Mouse (Mus musculus): ENCODE measurements around the gene Ip6k3. TPM values are rescaled to one million over a fixed set of nuclear protein-coding genes. Genes with fewer than 3 reads are reported as not detected.

Ip6k3 gene
- polyA plus RNA-seq, 1 experiment from 2014 or later = 0.25 TPM

DNA sequence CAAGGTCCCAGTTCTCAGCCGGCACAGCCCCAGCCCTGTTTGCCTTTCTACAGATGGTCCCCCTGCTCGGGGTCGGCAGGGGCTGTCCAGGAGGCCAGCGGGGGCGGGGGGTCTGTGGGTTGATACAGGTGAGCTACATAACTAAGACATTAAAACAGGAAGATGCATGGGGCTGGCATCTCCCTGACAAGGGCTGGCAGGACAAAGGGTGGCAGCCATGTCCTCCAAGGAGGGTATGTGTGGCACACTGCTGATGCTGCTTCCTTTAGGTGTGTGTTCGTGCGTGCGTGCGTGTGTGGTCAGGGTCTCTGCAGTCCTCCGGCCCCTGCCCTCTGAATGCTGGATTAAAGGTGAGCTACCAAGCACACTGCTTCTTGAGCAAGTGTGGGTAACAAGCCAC is 40.6 kb downstream of the Ip6k3 start:
- DNase-seq (ENCODE audit: low spot score) = no peak
- Histone ChIP-seq H3K4me2 (ENCODE audit: low read depth) (no peak overlapping the region), H3K36me3 (ENCODE audit: control insufficient read depth, insufficient read depth, low read length) (peaks cover 4% of the 10 kb centered on the region; the same call in 1 of the 2 replicates), H3K4me3 (ENCODE audit: low read depth, low read length) (no peak overlapping the region), H3K9ac (ENCODE audit: low read length) (no peak overlapping the region), H3K9me3 (ENCODE audit: control insufficient read depth, low read length) (no peaks in the 10 kb centered on the region), H3K27ac (ENCODE audit: low read depth, low read length) (no peak overlapping the region), H3K27me3 (ENCODE audit: control insufficient read depth, insufficient read depth, low read length) (no peaks in the 10 kb centered on the region), H3K4me1 (ENCODE audit: control insufficient read depth, insufficient read depth, low read length) (peaks cover 12% of the 10 kb centered on the region; the same call in 1 of the 2 replicates)
- no peak for ATAC-seq (ENCODE audit: insufficient read depth, low FRiP score, low TSS enrichment)
- WGBS = 89% methylated on average over 10 of the region's 10 CpGs

DNA sequence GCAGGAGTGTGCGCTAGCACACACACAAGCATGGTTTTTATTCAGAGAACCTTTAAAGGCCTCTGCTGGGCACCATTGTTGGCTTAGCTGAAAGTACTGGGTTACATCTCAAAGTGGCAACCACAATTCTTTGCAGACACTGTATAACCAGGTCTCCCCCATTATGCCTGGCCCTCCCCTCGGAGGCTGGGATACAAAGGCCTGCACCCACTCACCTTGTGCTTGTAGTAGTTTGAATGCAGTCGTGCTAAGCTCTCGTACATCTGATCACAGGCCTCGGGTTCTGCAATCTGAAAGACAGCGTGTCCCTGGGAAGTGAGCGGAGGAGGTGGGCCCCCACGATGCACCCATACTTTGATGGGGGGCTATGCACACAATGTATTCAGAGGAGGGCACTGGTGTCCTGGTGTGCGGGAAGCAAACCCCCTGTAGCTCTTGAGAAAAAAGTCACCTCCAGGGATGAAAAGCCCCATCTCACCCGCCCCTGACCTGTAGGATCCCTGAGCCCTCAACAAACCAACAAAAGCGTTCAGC is 41.9 kb downstream of the Ip6k3 start:
- no peak overlapping the region for H3K9ac ChIP-seq (ENCODE audit: low read length)
- DNase-seq (ENCODE audit: low spot score) = no peak

DNA sequence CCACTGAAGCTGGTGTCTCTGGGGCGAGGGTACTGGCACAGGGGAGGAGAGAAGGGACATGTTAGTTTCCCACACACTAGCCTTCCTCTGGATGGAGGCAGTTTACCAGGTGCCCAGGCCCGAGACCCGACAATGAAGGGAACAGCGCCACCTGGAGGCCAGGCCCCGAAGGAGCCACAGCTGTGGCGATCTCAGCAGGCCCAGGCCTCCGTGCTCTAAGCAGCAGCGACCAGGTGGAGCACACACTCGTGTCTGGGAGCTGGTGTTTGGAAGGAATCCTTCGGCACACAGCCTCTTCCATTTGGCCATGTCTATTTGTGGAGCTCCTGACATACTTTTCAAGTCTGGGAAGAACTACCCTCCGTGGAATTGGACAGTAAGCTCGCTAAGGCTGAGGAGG is 42.4 kb downstream of the Ip6k3 start:
- peaks cover 10% of the 10 kb centered on the region for H3K4me1 ChIP-seq (ENCODE audit: control insufficient read depth, insufficient read depth, low read length)
- WGBS = 30% methylated on average over 12 of the region's 12 CpGs
- ATAC-seq (ENCODE audit: insufficient read depth, low FRiP score, low TSS enrichment) = no peak

More for the DNA sequence above, 41.9 kb downstream of the Ip6k3 start:
- H3K4me2 ChIP-seq (ENCODE audit: low read depth) = no peak overlapping the region
- H3K36me3 ChIP-seq (ENCODE audit: control insufficient read depth, insufficient read depth, low read length) = peaks cover 4% of the 10 kb centered on the region
- no peak overlapping the region for H3K27ac ChIP-seq (ENCODE audit: low read depth, low read length)
- ATAC-seq (ENCODE audit: insufficient read depth, low FRiP score, low TSS enrichment) = no peak
- no peaks in the 10 kb centered on the region for H3K9me3 ChIP-seq (ENCODE audit: control insufficient read depth, low read length)
- H3K4me3 ChIP-seq (ENCODE audit: low read depth, low read length) = no peak overlapping the region
- peaks cover 12% of the 10 kb centered on the region for H3K4me1 ChIP-seq (ENCODE audit: control insufficient read depth, insufficient read depth, low read length)
- 89% methylated on average over 11 of the region's 11 CpGs for WGBS
- H3K27me3 ChIP-seq (ENCODE audit: control insufficient read depth, insufficient read depth, low read length) = no peaks in the 10 kb centered on the region

DNA sequence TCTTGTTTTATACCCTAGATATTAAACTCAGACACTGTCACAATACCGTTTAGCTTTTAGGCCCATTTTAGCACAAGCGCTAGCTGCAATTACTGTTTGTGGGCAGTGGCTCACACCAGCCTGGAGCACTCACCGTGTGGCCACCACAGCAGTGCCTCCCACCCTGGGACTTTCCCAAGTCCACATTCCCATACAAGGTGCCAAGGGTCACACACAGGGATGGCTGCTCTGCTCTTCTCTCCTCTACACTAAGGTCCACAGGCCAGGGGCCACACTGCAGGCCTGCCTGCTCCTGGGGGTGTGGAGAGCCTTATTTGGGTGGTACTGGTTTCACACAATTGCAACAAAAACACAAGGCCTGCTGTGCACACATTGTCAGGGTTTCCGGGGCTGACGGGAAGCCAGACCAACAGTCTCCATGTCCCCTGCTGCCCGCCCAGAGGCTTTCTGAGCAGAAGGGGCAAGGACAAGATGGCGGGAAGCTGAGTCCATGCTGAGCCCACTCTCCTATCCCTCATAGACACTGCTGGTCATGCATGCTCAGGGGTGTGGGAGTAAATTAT is 43.7 kb downstream of the Ip6k3 start:
- Histone ChIP-seq H3K36me3 (ENCODE audit: control insufficient read depth, insufficient read depth, low read length) (peaks cover 4% of the 10 kb centered on the region), H3K4me3 (ENCODE audit: low read depth, low read length) (no peak overlapping the region), H3K9ac (ENCODE audit: low read length) (no peak overlapping the region; the same call in 1 of the 2 replicates), H3K27me3 (ENCODE audit: control insufficient read depth, insufficient read depth, low read length) (no peaks in the 10 kb centered on the region), H3K4me1 (ENCODE audit: control insufficient read depth, insufficient read depth, low read length) (peaks cover 16% of the 10 kb centered on the region), H3K27ac (ENCODE audit: low read depth, low read length) (no peak overlapping the region), H3K9me3 (ENCODE audit: control insufficient read depth, low read length) (no peaks in the 10 kb centered on the region), H3K4me2 (ENCODE audit: low read depth) (no peak overlapping the region; the same call in 1 of the 2 replicates)
- ATAC-seq (ENCODE audit: insufficient read depth, low FRiP score, low TSS enrichment) (no peak), DNase-seq (ENCODE audit: low spot score) (no peak)
- 92% methylated on average over 7 of the region's 7 CpGs for WGBS

More for the DNA sequence above, 42.4 kb downstream of the Ip6k3 start:
- H3K27me3 ChIP-seq (ENCODE audit: control insufficient read depth, insufficient read depth, low read length) = no peaks in the 10 kb centered on the region
- peaks cover 4% of the 10 kb centered on the region for H3K36me3 ChIP-seq (ENCODE audit: control insufficient read depth, insufficient read depth, low read length)
- H3K27ac ChIP-seq (ENCODE audit: low read depth, low read length) = no peak overlapping the region
- peak; percentile 75 for DNase-seq (ENCODE audit: low spot score)
- H3K9me3 ChIP-seq (ENCODE audit: control insufficient read depth, low read length) = no peaks in the 10 kb centered on the region
- H3K4me2 ChIP-seq (ENCODE audit: low read depth) = no peak overlapping the region
- no peak overlapping the region for H3K4me3 ChIP-seq (ENCODE audit: low read depth, low read length)
- no peak overlapping the region for H3K9ac ChIP-seq (ENCODE audit: low read length)

DNA sequence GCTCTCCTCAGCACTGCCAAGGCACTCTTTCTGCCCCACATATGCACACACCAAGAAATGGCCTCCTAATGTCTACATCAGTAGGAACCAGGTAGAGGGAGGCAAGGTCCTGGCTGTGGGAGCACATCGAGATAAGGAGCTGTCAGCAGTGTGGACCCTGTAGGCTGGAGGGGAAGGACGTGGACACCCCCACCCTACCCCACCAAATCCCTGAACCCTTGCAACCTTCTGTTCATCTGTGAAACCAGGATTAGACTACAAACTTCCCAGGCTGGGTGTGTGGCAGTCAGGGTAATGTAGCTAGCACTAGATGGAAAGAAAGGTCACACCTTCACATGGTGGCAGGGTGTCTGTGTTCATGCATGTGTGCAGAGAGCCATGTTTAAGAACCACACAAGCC is 44.5 kb downstream of the Ip6k3 start:
- 85% methylated on average over 2 of the region's 2 CpGs for WGBS

DNA sequence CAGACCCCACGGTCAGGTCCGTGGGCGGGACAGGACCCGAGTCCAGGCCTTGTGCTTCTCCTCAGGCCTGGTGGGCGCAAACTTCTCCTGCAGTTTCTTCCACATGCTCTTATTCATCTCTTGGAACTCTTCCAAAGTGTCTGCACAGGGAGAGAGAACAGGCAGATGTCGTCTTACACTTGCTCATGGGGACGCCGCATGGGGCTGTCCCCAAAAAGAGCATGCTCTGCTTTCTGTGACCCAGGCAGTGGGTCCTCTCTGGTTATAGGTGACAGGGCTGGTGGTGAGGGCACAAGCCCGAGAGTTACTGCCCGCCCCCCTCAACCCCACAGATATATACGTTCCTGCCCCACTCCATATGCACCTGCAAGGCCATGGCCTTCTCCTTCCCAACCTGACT is 44.9 kb downstream of the Ip6k3 start:
- H3K36me3 ChIP-seq (ENCODE audit: control insufficient read depth, insufficient read depth, low read length) = peaks cover 4% of the 10 kb centered on the region
- no peak overlapping the region for H3K9ac ChIP-seq (ENCODE audit: low read length)
- no peak for DNase-seq (ENCODE audit: low spot score)
- ATAC-seq (ENCODE audit: insufficient read depth, low FRiP score, low TSS enrichment) = no peak
- no peaks in the 10 kb centered on the region for H3K9me3 ChIP-seq (ENCODE audit: control insufficient read depth, low read length)
- no peak overlapping the region for H3K4me3 ChIP-seq (ENCODE audit: low read depth, low read length)
- no peaks in the 10 kb centered on the region for H3K27me3 ChIP-seq (ENCODE audit: control insufficient read depth, insufficient read depth, low read length)
- no peak overlapping the region for H3K27ac ChIP-seq (ENCODE audit: low read depth, low read length)
- WGBS = 92% methylated on average over 11 of the region's 11 CpGs
- H3K4me2 ChIP-seq (ENCODE audit: low read depth) = no peak overlapping the region
- peaks cover 16% of the 10 kb centered on the region for H3K4me1 ChIP-seq (ENCODE audit: control insufficient read depth, insufficient read depth, low read length)

More for the DNA sequence above, 44.5 kb downstream of the Ip6k3 start:
- Histone ChIP-seq H3K27ac (ENCODE audit: low read depth, low read length) (no peak overlapping the region), H3K4me1 (ENCODE audit: control insufficient read depth, insufficient read depth, low read length) (peaks cover 16% of the 10 kb centered on the region), H3K36me3 (ENCODE audit: control insufficient read depth, insufficient read depth, low read length) (peaks cover 4% of the 10 kb centered on the region), H3K9me3 (ENCODE audit: control insufficient read depth, low read length) (no peaks in the 10 kb centered on the region), H3K4me2 (ENCODE audit: low read depth) (no peak overlapping the region), H3K4me3 (ENCODE audit: low read depth, low read length) (no peak overlapping the region), H3K9ac (ENCODE audit: low read length) (no peak overlapping the region), H3K27me3 (ENCODE audit: control insufficient read depth, insufficient read depth, low read length) (no peaks in the 10 kb centered on the region)
- DNase-seq (ENCODE audit: low spot score) = no peak
- ATAC-seq (ENCODE audit: insufficient read depth, low FRiP score, low TSS enrichment) = no peak

DNA sequence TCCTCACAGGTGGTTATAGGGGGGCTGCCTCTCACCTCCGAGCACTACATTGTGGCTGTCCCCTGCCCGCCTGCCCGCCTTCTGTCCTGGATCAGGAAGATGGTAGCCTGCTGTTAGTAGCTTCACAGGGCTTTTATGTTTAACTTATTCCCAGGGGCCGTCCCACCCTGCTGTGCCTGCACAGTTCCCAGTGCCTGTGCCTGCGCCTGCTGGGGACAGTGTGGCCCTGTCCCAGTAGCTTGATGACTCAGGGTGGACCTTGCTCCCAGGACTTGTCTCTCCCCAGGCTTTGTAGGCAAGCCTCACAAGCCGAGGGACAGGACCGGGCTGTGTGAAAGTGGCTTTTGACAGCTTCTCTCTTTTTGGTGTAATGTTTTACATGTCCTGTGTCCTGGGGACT is 45.8 kb downstream of the Ip6k3 start:
- Histone ChIP-seq H3K9ac (ENCODE audit: low read length) (no peak overlapping the region), H3K36me3 (ENCODE audit: control insufficient read depth, insufficient read depth, low read length) (peaks cover 4% of the 10 kb centered on the region), H3K27me3 (ENCODE audit: control insufficient read depth, insufficient read depth, low read length) (no peaks in the 10 kb centered on the region), H3K4me2 (ENCODE audit: low read depth) (no peak overlapping the region), H3K4me1 (ENCODE audit: control insufficient read depth, insufficient read depth, low read length) (peaks cover 16% of the 10 kb centered on the region), H3K4me3 (ENCODE audit: low read depth, low read length) (no peak overlapping the region), H3K27ac (ENCODE audit: low read depth, low read length) (no peak overlapping the region), H3K9me3 (ENCODE audit: control insufficient read depth, low read length) (no peaks in the 10 kb centered on the region)
- DNase-seq (ENCODE audit: low spot score) = no peak
- 69% methylated on average over 7 of the region's 7 CpGs for WGBS
- ATAC-seq (ENCODE audit: insufficient read depth, low FRiP score, low TSS enrichment) = no peak

DNA sequence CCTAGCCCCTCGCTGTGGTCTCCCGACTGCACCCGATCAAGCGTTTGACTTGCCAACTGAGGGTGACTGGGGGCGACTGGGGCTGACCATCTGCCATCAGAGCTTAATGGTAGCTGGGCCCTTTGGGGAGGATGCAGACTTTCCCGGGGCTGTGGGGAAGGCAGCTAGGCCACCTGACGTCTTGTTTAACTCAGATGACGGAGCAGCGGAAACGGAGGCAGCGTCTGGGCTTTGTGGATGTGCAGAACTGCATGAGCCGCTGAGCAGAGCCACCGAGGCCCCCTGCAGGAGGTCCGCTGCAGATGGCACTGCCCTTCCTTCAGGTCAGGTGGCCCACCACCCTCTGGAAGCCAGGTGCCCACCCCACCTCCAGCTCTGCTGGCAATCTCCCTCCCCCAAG is 46.3 kb downstream of the Ip6k3 start:
- no peak for DNase-seq (ENCODE audit: low spot score)
- peak overlapping the region; percentile 26 for H3K9ac ChIP-seq (ENCODE audit: low read length)
- H3K4me1 ChIP-seq (ENCODE audit: control insufficient read depth, insufficient read depth, low read length) = peaks cover 16% of the 10 kb centered on the region
- no peak overlapping the region for H3K4me2 ChIP-seq (ENCODE audit: low read depth)
- H3K4me3 ChIP-seq (ENCODE audit: low read depth, low read length) = no peak overlapping the region
- H3K9me3 ChIP-seq (ENCODE audit: control insufficient read depth, low read length) = no peaks in the 10 kb centered on the region
- no peak for ATAC-seq (ENCODE audit: insufficient read depth, low FRiP score, low TSS enrichment)
- peaks cover 4% of the 10 kb centered on the region for H3K36me3 ChIP-seq (ENCODE audit: control insufficient read depth, insufficient read depth, low read length)
- 40% methylated on average over 14 of the region's 14 CpGs for WGBS
- no peaks in the 10 kb centered on the region for H3K27me3 ChIP-seq (ENCODE audit: control insufficient read depth, insufficient read depth, low read length)
- H3K27ac ChIP-seq (ENCODE audit: low read depth, low read length) = no peak overlapping the region

DNA sequence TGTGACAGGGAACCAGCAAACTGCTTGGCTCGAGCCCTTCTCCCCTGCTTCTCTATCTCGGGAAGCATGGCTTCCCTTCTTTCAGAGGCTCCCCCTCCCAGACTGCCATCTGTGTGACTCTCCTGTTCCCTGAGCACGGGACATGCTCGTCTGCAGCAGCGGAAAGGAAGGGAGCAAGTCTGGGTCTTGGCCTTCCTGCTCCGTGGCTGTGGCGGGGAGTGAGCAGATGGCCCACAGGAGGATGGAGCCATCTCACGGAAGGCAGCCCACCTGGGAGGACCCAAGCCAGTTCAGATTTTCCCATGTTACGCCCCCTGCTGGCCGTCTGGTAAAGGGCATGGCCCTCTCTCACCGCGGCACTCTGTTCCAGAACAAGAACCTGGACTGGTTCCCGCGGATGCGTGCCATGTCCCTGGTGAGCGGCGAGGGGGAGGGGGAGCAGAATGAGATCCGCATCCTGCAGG is 47.0 kb downstream of the Ip6k3 start:
- WGBS = 15% methylated on average over 18 of the region's 18 CpGs
- Histone ChIP-seq H3K4me3 (ENCODE audit: low read depth, low read length) (no peak overlapping the region), H3K9me3 (ENCODE audit: control insufficient read depth, low read length) (no peaks in the 10 kb centered on the region), H3K4me2 (ENCODE audit: low read depth) (no peak overlapping the region), H3K27me3 (ENCODE audit: control insufficient read depth, insufficient read depth, low read length) (no peaks in the 10 kb centered on the region), H3K27ac (ENCODE audit: low read depth, low read length) (no peak overlapping the region), H3K4me1 (ENCODE audit: control insufficient read depth, insufficient read depth, low read length) (peaks cover 16% of the 10 kb centered on the region), H3K9ac (ENCODE audit: low read length) (no peak overlapping the region), H3K36me3 (ENCODE audit: control insufficient read depth, insufficient read depth, low read length) (peaks cover 4% of the 10 kb centered on the region)
- peak; percentile 77 for DNase-seq (ENCODE audit: low spot score)
- ATAC-seq (ENCODE audit: insufficient read depth, low FRiP score, low TSS enrichment) = no peak

All from neural tube, embryonic 11.5 days (tissue).